ENCODE assay signal across 7 mouse cellular contexts in genomic region chr8:126309015-126309414, GRCm38 (mm10). TPM values are rescaled to one million over a fixed set of nuclear protein-coding genes. Genes with fewer than 3 reads are reported as not detected.
DNase-seq lines count a peak whose midpoint lies in the region; ATAC-seq lines count a peak whose summit lies in the region.

No protein-coding gene starts in this region.

- no peak overlapping the region for H3K4me3 ChIP-seq in liver, embryonic 16.5 days (ENCODE audit: low read depth, low read length)
- no peak overlapping the region for H3K4me3 ChIP-seq in intestine, embryonic 16.5 days (ENCODE audit: low read length)

- H3K36me3 ChIP-seq in liver, embryonic 16.5 days (ENCODE audit: control insufficient read depth, insufficient read depth): no peaks in the 10 kb centered on the region
- H3K36me3 ChIP-seq in intestine, embryonic 16.5 days (ENCODE audit: control insufficient read depth, insufficient read depth, low read length): no peaks in the 10 kb centered on the region

- 32% methylated on average over 1 of the region's 1 CpGs for WGBS in liver, embryonic 16.5 days (ENCODE audit: insufficient replicate concordance)
- WGBS in intestine, embryonic 16.5 days: 20% methylated on average over 1 of the region's 1 CpGs

- no peaks in the 10 kb centered on the region; the same call in 1 of the 2 replicates for H3K4me1 ChIP-seq in liver, embryonic 16.5 days (ENCODE audit: control insufficient read depth, low read depth, low read length)
- no peaks in the 10 kb centered on the region for H3K4me1 ChIP-seq in intestine, embryonic 16.5 days (ENCODE audit: control insufficient read depth, insufficient read depth, low read length)

- peak; percentile 60 to 63 for DNase-seq in layer of hippocampus, postnatal 10 days (ENCODE audit: low spot score in 2 of 2)
- no peak for DNase-seq in layer of hippocampus, adult 8-10 months (ENCODE audit: low spot score in 2 of 2)
- DNase-seq in adrenal gland, adult (ENCODE audit: inconsistent age in 2 of 2, low spot score in 1 of 2): peak; percentile 41 to 85
- peak; percentile 56 for DNase-seq in cerebellum, adult 9-11 months
- DNase-seq in layer of hippocampus, postnatal 36 days: no peak

- H3K4me2 ChIP-seq in liver, embryonic 16.5 days (ENCODE audit: low read depth, low read length): no peak overlapping the region
- H3K4me2 ChIP-seq in intestine, embryonic 16.5 days (ENCODE audit: low read depth, low read length): no peak overlapping the region

- no peaks in the 10 kb centered on the region for H3K9me3 ChIP-seq in liver, embryonic 16.5 days (replicated peaks; ENCODE audit: control insufficient read depth, low read length)
- no peaks in the 10 kb centered on the region for H3K9me3 ChIP-seq in intestine, embryonic 16.5 days (ENCODE audit: control insufficient read depth, low read length)

- peak; percentile 72 for ATAC-seq in liver, embryonic 16.5 days (ENCODE audit: low read depth)
- ATAC-seq in intestine, embryonic 16.5 days: no peak

- no peaks in the 10 kb centered on the region for H3K27me3 ChIP-seq in liver, embryonic 16.5 days (ENCODE audit: control insufficient read depth, insufficient read depth, low read depth, low read length)
- H3K27me3 ChIP-seq in intestine, embryonic 16.5 days (replicated peaks; ENCODE audit: control insufficient read depth, insufficient read depth, low read length): no peaks in the 10 kb centered on the region

- no peak overlapping the region for H3K27ac ChIP-seq in liver, embryonic 16.5 days (ENCODE audit: low read length)
- H3K27ac ChIP-seq in intestine, embryonic 16.5 days (ENCODE audit: low read length): no peak overlapping the region

- no peak overlapping the region for H3K9ac ChIP-seq in liver, embryonic 16.5 days (ENCODE audit: low read depth, low read length)
- no peak overlapping the region for H3K9ac ChIP-seq in intestine, embryonic 16.5 days (ENCODE audit: low read depth, low read length)

RNA-seq across cellular contexts. Expression of gene Slc35f3, which starts 10.7 kb away (rescaled TPM):
- 10 to 100 TPM; 30.4 to 31.0 TPM for total RNA-seq in layer of hippocampus, postnatal 10 days (2021)
- total RNA-seq in layer of hippocampus, adult 8-10 months (2022): 10 to 100 TPM; 34.9 to 40.8 (median 38.7) TPM
- not detected in 2 replicates for polyA plus RNA-seq in liver, embryonic 16.5 days (2015; fragmentation: Nextera tagmentation; extraction: Ambion mirVana)
- 0.13 and 0.20 TPM in 2 replicates for polyA plus RNA-seq in intestine, embryonic 16.5 days (2015; fragmentation: Nextera tagmentation; extraction: Ambion mirVana)
- 10 to 100 TPM; 42.4 to 45.3 TPM for total RNA-seq in layer of hippocampus, postnatal 36 days (2021)

Comparison
In these comparisons a context has a peak if more than half of its experiments do, and no peak if none do; other contexts are left out.
1. DNase-seq: peak in layer of hippocampus, postnatal 10 days (2 of 2), adrenal gland, adult (2 of 2) and cerebellum, adult 9-11 months (single experiment); none in layer of hippocampus, adult 8-10 months (0 of 2) and layer of hippocampus, postnatal 36 days (0 of 2).